Mouse (Mus musculus) midbrain, embryonic 16.5 days (tissue): ENCODE results near the gene Spdye4c. TPM values are rescaled to one million over a fixed set of nuclear protein-coding genes. Genes with fewer than 3 reads are reported as not detected.

Experiments
- ATAC-seq: fragments of 200-750 bp; cut with Nextera tagmentation; 2 replicates; pipeline ENCODE4 v1.8.0; 2017; ENCODE audit warnings: moderate TSS enrichment
- H3K27ac ChIP-seq: fragments of 300-500 bp; sonication (generic); 2 replicates; pipeline ENCODE4 v1.5.1; 2014; ENCODE audit warnings: mild to moderate bottlenecking, low read length, mixed read lengths
- H3K27me3 ChIP-seq: fragments of 300-500 bp; sonication (generic); 2 replicates; pipeline ENCODE4 v1.6.1; 2014; ENCODE audit warnings: low read depth, low read length, mixed read lengths; ENCODE audit not compliant: control insufficient read depth, insufficient read depth
- H3K36me3 ChIP-seq: fragments of 300-500 bp; sonication (generic); 2 replicates; pipeline ENCODE4 v1.6.1; 2014; ENCODE audit warnings: mild to moderate bottlenecking, low read length, moderate library complexity, mixed read lengths; ENCODE audit not compliant: control insufficient read depth, insufficient read depth
- H3K4me1 ChIP-seq: fragments of 300-500 bp; sonication (generic); 2 replicates; pipeline ENCODE4 v1.6.1; 2014; ENCODE audit warnings: mild to moderate bottlenecking, low read length, mixed read lengths; ENCODE audit not compliant: control insufficient read depth, insufficient read depth
- H3K4me2 ChIP-seq: fragments of 300-500 bp; sonication (generic); 2 replicates; pipeline ENCODE4 v1.6.1; 2014; ENCODE audit warnings: mild to moderate bottlenecking, low read length, mixed read lengths
- H3K4me3 ChIP-seq: fragments of 300-500 bp; sonication (generic); 2 replicates; pipeline ENCODE4 v1.5.1; 2014; ENCODE audit warnings: low read depth, mild to moderate bottlenecking, low read length, moderate library complexity, mixed read lengths
- H3K9ac ChIP-seq: fragments of 300-500 bp; sonication (generic); 2 replicates; pipeline ENCODE4 v1.6.1; 2014; ENCODE audit warnings: low read depth, low read length, mixed read lengths
- H3K9me3 ChIP-seq: fragments of 300-500 bp; sonication (generic); replicated peaks from 2 replicates; pipeline ENCODE4 v1.6.1; 2014; ENCODE audit warnings: mild to moderate bottlenecking, low read length, mixed read lengths; ENCODE audit not compliant: control insufficient read depth, poor library complexity, severe bottlenecking
- WGBS: fragments of 180-500 bp; shearing (Covaris S2); extraction: QIAGEN DNeasy Blood & Tissue Kit; methylation state at CpG from one replicate; pipeline ENCODE4 v1.1.7; 2014; 5-methylcytosine and 5-hydroxymethylcytosine counted together
- polyA plus RNA-seq: library from polyadenylated mRNA; unstranded; fragments of >200 nt; fragmentation: Nextera tagmentation; extraction: Ambion mirVana; gene quantifications from 2 replicates; pipeline ENCODE4 v1.2.1, GENCODE M21; 2015

Spdye4c gene
- polyA plus RNA-seq, 1 experiment from 2014 or later, result not detected

DNA sequence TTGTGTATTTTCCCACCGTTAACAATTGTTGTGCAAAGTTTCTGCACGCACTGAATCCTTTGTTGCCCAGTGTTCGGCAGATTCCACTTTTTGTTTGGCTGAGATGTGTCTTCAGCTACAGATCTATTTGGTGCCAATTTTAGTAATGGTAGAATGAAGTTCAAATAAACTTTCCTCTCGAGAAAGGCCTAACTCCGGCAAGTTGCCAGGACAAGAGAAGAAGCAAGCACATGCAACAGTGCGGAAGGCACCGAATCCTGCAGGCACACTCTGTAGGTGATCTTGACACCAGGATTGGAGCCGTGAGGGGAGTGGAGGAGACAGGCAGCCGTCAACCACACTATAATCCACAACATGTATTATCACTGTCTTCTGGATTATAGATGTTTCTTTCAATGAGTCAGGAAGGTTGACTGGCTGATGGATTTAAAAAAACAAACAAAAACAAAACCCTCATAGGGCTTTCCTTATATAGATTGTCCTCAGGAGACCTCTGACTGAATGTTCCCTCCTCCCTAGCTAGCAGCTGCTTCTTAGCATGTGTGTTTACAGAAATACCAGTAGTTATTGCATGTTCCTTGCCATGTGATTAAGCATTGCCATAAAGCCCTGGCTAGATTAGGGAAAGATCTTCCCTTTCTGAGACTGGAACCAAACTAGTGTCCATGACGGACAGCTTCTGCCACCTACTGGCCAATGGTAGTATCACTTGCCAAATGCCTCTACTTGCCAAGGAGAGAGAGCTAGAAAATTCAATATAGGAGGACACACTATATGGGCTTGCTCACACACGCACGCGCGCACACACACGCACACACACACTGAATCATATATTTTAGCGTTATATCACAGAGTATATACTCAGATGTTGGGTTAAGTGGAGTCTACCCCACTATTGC, 18.0 kb upstream of the Spdye4c start:
- H3K4me2 ChIP-seq, result no peak overlapping the region
- H3K4me3 ChIP-seq, result no peak overlapping the region

DNA sequence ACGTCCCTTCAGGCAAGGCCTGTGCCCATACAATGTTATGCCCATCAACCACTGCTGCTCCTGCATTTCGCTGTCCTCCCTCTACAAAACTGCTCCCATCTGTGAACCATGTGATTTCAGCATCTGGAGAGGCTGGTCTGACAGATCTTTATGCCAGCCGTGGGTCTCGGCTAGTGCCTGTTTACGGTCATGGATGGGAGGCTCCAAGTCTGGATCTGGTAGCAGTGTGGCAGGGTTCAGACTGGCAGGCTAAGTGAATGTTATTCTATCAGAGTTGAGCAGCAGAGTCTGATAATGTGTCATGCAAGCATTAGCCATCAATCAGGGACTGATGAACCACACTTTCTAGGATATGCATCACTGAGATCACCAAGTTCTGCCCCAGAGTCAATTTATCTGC, 8.1 kb upstream of the Spdye4c start:
- Histone ChIP-seq H3K27me3 (no peaks in the 10 kb centered on the region), H3K36me3 (no peaks in the 10 kb centered on the region), H3K4me2 (no peak overlapping the region), H3K27ac (no peak overlapping the region), H3K9me3 (no peaks in the 10 kb centered on the region), H3K9ac (no peak overlapping the region), H3K4me1 (no peaks in the 10 kb centered on the region), H3K4me3 (no peak overlapping the region)
- no peak for ATAC-seq
- 73% methylated on average over 5 of the region's 5 CpGs for WGBS

More for the DNA sequence above, 18.0 kb upstream of the Spdye4c start:
- peak; percentile 81 for ATAC-seq
- Histone ChIP-seq H3K27me3 (no peaks in the 10 kb centered on the region), H3K4me1 (no peaks in the 10 kb centered on the region), H3K36me3 (no peaks in the 10 kb centered on the region), H3K9ac (no peak overlapping the region), H3K9me3 (no peaks in the 10 kb centered on the region), H3K27ac (no peak overlapping the region)
- 50% methylated on average over 16 of the region's 16 CpGs for WGBS

DNA sequence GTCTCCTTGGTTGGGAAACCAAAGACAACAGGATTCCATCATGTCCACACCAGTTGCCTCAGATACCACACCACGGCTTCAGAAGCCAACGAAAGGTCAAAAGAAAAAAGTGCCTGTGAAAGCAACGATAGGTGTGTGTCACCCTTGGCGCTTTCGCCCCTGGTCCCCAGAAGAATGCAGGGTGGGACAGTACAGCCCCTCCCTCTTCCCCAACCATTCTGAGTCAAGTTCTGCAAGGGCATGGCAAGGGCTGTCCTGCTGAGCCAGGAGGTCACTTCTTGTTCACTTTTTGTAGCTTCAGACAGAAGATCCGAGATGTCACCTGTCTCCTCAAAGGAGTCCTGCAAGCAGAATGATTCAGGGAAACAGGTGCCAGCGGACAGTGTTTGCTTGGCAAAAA, 1.3 kb downstream of the Spdye4c start:
- H3K9me3 ChIP-seq, result no peaks in the 10 kb centered on the region
- ATAC-seq, result no peak
- H3K4me1 ChIP-seq, result no peaks in the 10 kb centered on the region
- no peak overlapping the region for H3K27ac ChIP-seq
- no peaks in the 10 kb centered on the region for H3K36me3 ChIP-seq
- H3K27me3 ChIP-seq, result no peaks in the 10 kb centered on the region
- no peak overlapping the region for H3K4me3 ChIP-seq
- no peak overlapping the region for H3K9ac ChIP-seq
- H3K4me2 ChIP-seq, result no peak overlapping the region
- WGBS, result 89% methylated on average over 7 of the region's 7 CpGs

DNA sequence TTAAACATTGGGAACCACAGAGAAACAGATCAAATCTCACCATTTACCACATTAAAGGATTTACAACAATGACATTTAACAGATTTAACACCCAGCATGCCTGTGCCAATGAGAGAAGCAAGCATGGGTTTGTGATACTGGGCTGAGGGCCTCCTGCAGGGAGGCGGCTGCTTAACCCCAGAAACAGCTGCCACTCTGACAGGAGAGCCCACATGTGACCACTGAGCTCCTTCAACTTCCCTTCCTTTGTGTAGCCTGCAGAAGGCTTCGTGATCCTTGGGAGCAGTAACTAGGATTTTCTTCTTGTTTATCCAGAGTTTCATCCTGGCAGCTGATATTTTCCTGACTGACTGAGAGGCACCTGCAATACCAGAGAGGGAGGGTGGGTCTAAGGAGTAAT, 10.5 kb downstream of the Spdye4c start:
- no peak for ATAC-seq
- WGBS, result 15% methylated on average over 2 of the region's 2 CpGs
- H3K4me1 ChIP-seq, result no peaks in the 10 kb centered on the region
- H3K4me3 ChIP-seq, result no peak overlapping the region
- H3K4me2 ChIP-seq, result no peak overlapping the region
- no peaks in the 10 kb centered on the region for H3K27me3 ChIP-seq
- H3K9ac ChIP-seq, result no peak overlapping the region
- H3K36me3 ChIP-seq, result no peaks in the 10 kb centered on the region
- H3K27ac ChIP-seq, result no peak overlapping the region
- H3K9me3 ChIP-seq, result peaks cover 4% of the 10 kb centered on the region

DNA sequence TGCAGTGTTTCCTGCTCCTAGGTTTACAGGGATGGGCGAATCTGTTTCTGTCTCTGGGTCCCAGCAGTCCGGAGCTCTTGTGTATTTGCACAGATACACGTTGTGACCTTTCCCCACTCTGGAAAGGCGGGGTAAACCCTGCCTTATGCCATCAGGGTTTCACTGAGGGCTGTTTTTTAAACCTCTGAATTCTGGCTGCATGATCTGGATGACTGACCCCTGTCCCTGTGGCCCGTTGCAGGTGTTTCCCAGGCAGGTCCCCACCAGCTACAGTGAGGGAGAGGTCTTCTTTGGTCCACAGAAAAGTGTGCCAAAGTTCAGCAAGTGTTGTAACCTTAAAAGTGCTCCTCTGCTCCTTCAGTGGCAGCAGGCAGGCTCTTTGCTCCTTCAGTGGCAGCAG, 18.3 kb downstream of the Spdye4c start:
- H3K4me3 ChIP-seq, result no peak overlapping the region
- H3K9me3 ChIP-seq, result peaks cover 4% of the 10 kb centered on the region
- WGBS, result 82% methylated on average over 5 of the region's 5 CpGs
- H3K27me3 ChIP-seq, result no peaks in the 10 kb centered on the region
- no peak overlapping the region for H3K27ac ChIP-seq
- H3K4me2 ChIP-seq, result no peak overlapping the region
- no peaks in the 10 kb centered on the region for H3K4me1 ChIP-seq
- H3K36me3 ChIP-seq, result peaks cover 35% of the 10 kb centered on the region
- ATAC-seq, result no peak
- no peak overlapping the region for H3K9ac ChIP-seq

DNA sequence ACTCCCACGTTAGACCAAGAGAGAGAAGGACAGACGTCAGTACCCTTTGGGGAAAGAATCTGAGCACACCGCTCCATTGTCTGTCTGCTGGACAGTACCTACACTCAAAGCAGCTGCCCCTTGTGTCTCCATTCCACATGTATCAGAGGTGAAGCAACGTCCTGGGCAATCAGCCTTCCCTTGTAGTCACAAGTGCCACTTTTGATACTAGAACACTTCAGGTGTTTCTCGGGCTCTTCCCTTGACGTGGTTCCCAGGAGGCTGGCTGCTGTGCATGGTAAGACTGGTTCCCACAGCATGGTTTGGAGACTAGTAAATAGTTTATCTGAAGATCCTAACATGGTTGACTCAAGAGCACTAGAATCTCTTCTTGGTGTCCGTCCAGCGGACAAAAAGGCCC, 20.2 kb downstream of the Spdye4c start:
- no peaks in the 10 kb centered on the region for H3K9me3 ChIP-seq
- H3K27me3 ChIP-seq, result no peaks in the 10 kb centered on the region
- H3K4me2 ChIP-seq, result no peak overlapping the region
- no peak overlapping the region for H3K9ac ChIP-seq
- ATAC-seq, result no peak
- no peak overlapping the region for H3K4me3 ChIP-seq
- peaks cover 37% of the 10 kb centered on the region for H3K36me3 ChIP-seq
- WGBS, result 95% methylated on average over 8 of the region's 8 CpGs
- H3K27ac ChIP-seq, result no peak overlapping the region
- H3K4me1 ChIP-seq, result no peaks in the 10 kb centered on the region

DNA sequence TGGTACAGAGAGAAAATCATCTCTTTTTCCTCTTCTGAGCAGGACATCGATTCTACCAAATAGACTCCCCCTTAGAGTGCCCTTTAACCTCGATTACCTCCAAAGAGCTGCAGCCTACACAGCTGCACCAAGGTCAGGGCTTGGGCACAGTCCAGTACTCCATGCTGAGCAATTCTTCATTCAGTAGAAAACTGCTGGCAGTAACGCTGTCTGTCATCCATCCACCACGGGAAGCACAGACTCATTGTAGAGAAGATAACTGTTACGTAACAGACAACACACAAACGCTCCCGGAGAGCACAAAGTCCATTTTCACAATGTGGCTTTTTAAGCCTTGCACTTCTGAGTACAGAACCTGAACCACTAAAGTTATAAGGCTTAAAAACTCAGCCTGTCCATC, 21.3 kb downstream of the Spdye4c start:
- H3K4me3 ChIP-seq, result no peak overlapping the region
- H3K27ac ChIP-seq, result no peak overlapping the region
- no peak for ATAC-seq
- H3K4me1 ChIP-seq, result no peaks in the 10 kb centered on the region
- H3K36me3 ChIP-seq, result peaks cover 43% of the 10 kb centered on the region
- 94% methylated on average over 7 of the region's 7 CpGs for WGBS
- no peaks in the 10 kb centered on the region for H3K9me3 ChIP-seq
- no peak overlapping the region for H3K4me2 ChIP-seq
- H3K27me3 ChIP-seq, result no peaks in the 10 kb centered on the region
- H3K9ac ChIP-seq, result no peak overlapping the region

DNA sequence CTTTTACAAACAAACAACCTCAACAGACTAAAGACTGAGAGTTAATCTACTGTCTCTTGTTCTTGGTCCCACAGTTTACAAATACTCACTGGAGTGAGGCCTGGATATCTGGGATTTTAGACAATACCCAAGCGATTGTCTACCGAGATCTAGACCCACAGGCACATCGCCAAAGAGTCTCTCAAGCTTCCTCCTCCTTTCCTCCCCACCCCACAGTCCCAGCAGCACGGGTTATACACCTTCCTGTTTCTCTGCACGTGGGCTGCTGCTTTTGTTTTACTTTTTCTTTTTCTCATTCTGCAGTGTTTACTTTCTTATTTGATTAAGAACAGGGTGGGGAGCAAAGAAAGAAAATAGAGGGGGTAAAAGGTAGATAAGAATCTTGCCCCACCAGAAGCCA, 22.4 kb downstream of the Spdye4c start:
- H3K9me3 ChIP-seq, result no peaks in the 10 kb centered on the region
- peaks cover 48% of the 10 kb centered on the region for H3K36me3 ChIP-seq

DNA sequence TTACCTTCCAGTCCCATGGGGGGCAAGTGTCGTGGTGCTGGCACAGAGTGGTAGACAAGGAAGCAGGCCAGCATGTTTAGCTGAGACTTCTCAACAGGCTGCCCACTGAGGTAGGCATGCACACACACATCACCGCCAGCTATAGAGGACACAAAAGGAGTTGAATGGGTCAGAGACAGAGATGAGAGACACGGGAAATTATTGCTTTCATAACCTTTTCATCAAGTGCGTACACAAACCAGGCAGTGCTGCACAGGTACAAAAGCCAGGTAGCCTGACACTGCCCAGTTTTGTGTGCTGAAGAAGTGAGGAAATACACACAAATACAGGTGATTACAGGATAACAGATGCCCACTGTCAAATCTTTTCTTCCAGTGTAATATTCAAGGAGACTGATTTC, 24.4 kb downstream of the Spdye4c start:
- Histone ChIP-seq H3K4me2 (no peak overlapping the region), H3K36me3 (peaks cover 56% of the 10 kb centered on the region), H3K4me3 (no peak overlapping the region), H3K9ac (no peak overlapping the region), H3K9me3 (no peaks in the 10 kb centered on the region), H3K27me3 (no peaks in the 10 kb centered on the region), H3K27ac (no peak overlapping the region), H3K4me1 (no peaks in the 10 kb centered on the region)
- no peak for ATAC-seq
- WGBS, result 93% methylated on average over 4 of the region's 4 CpGs

More for the DNA sequence above, 22.4 kb downstream of the Spdye4c start:
- no peak for ATAC-seq
- H3K27me3 ChIP-seq, result no peaks in the 10 kb centered on the region
- no peaks in the 10 kb centered on the region for H3K4me1 ChIP-seq
- H3K9ac ChIP-seq, result no peak overlapping the region
- H3K4me3 ChIP-seq, result no peak overlapping the region
- WGBS, result 82% methylated on average over 5 of the region's 5 CpGs
- no peak overlapping the region for H3K4me2 ChIP-seq
- no peak overlapping the region for H3K27ac ChIP-seq
